Mouse (Mus musculus) megakaryocyte, embryonic 14.5 days (primary cell): ENCODE measurements around the gene Sema3f.

ENCODE experiments used
- FLI1 ChIP-seq: IDR thresholded peaks from 2 replicates; pipeline ENCODE4 v1.6.1; 2012; ENCODE audit warnings: low read length, inconsistent platforms, mixed read lengths
- GATA1 ChIP-seq: IDR thresholded peaks from 3 replicates; pipeline ENCODE4 v1.6.1; 2012; ENCODE audit warnings: mixed read lengths, low read length, inconsistent platforms, borderline replicate concordance

- TF ChIP-seq GATA1 (no peak), FLI1 (no peak)
Observed at GRCm38 (mm10) chr9:107682405-107682804, 27.9 kb downstream of the Sema3f start.
